Mouse (Mus musculus) cerebellum, adult 2 months (tissue): Measurements from ENCODE around the gene Smarcc1.

ENCODE experiments used
- CTCF ChIP-seq: fragments of 200-500 bp; IDR thresholded peaks from 2 replicates; pipeline ENCODE4 v1.5.1; 2011; ENCODE audit warnings: low read depth, mild to moderate bottlenecking, control low read depth, low read length, moderate library complexity, borderline replicate concordance; ENCODE audit not compliant: insufficient read depth
- POLR2A ChIP-seq: fragments of 200-500 bp; IDR thresholded peaks from 2 replicates; pipeline ENCODE4 v1.6.1; 2011; ENCODE audit warnings: low read length, control low read depth, borderline replicate concordance; ENCODE audit not compliant: insufficient read depth

- peak; percentile 93 for TF ChIP-seq CTCF
- no peak for TF ChIP-seq POLR2A
Measured at GRCm38 (mm10) chr9:110071843-110072242, 45.7 kb upstream of the Smarcc1 start.
